24 mouse cellular contexts compared by ENCODE assay signal in genomic region chr14:115118626-115119025, GRCm38 (mm10). TPM values are rescaled to one million over a fixed set of nuclear protein-coding genes. Genes with fewer than 3 reads are reported as not detected.
DNase-seq lines count a peak whose midpoint lies in the region; ATAC-seq and TF ChIP-seq lines count a peak whose summit lies in the region.
"Had no signal": no experiment of that assay in that cellular context is flagged by ENCODE, and none has a peak within 500 bp of the region (broad histone marks: within the 10 kb centered on the region; RNA-seq: fewer than 3 reads in every experiment).

No protein-coding gene starts in this region.

- no peak overlapping the region for H3K4me2 ChIP-seq in kidney, postnatal 0 days (ENCODE audit: low read length)
- H3K4me2 ChIP-seq in hindbrain, embryonic 12.5 days (replicated peaks), result no peak overlapping the region
- H3K4me2 ChIP-seq in intestine, postnatal 0 days (replicated peaks; ENCODE audit: low read depth), result no peak overlapping the region
- H3K4me2 ChIP-seq: embryonic facial prominence, embryonic 15.5 days; forebrain, embryonic 15.5 days; heart, embryonic 15.5 days; hindbrain, embryonic 15.5 days had no signal

- WGBS in kidney, postnatal 0 days, result 51% methylated on average over 9 of the region's 9 CpGs
- WGBS in hindbrain, embryonic 12.5 days, result 86% methylated on average over 9 of the region's 9 CpGs
- WGBS in intestine, postnatal 0 days, result 57% methylated on average over 9 of the region's 9 CpGs

- H3K27ac ChIP-seq in kidney, postnatal 0 days, result peak overlapping the region; percentile 54; the same call in 1 of the 2 replicates
- no peak overlapping the region for H3K27ac ChIP-seq in hindbrain, embryonic 12.5 days
- H3K27ac ChIP-seq in intestine, postnatal 0 days (ENCODE audit: low read depth, low read length), result no peak overlapping the region
- H3K27ac ChIP-seq: embryonic facial prominence, embryonic 15.5 days; forebrain, embryonic 15.5 days; heart, embryonic 10.5 days; heart, embryonic 15.5 days; hindbrain, embryonic 15.5 days had no signal

- H3K4me1 ChIP-seq in kidney, postnatal 0 days (replicated peaks; ENCODE audit: insufficient read depth, low read length), result no peaks in the 10 kb centered on the region
- no peaks in the 10 kb centered on the region for H3K4me1 ChIP-seq in hindbrain, embryonic 12.5 days
- H3K4me1 ChIP-seq in intestine, postnatal 0 days (replicated peaks; ENCODE audit: control insufficient read depth, insufficient read depth, low read length), result no peaks in the 10 kb centered on the region
- H3K4me1 ChIP-seq: embryonic facial prominence, embryonic 15.5 days; forebrain, embryonic 15.5 days; heart, embryonic 10.5 days; heart, embryonic 15.5 days; hindbrain, embryonic 15.5 days had no signal

- ATAC-seq in kidney, postnatal 0 days (replicated peaks; ENCODE audit: low FRiP score, low read depth), result peak; percentile 87
- ATAC-seq in hindbrain, embryonic 12.5 days (ENCODE audit: low FRiP score), result no peak
- ATAC-seq in intestine, postnatal 0 days, result no peak
- ATAC-seq: activated CD4-positive, CD25-positive, alpha-beta regulatory T cell, adult 4 months; forebrain, embryonic 15.5 days; Patski had no signal

- H3K4me3 ChIP-seq in kidney, postnatal 0 days (replicated peaks; ENCODE audit: low read depth, low read length), result no peak overlapping the region
- H3K4me3 ChIP-seq in hindbrain, embryonic 12.5 days, result no peak overlapping the region
- no peak overlapping the region for H3K4me3 ChIP-seq in intestine, postnatal 0 days (ENCODE audit: low read depth, low read length)
- H3K4me3 ChIP-seq: embryonic facial prominence, embryonic 15.5 days; erythroblast, embryonic 14.5 days; forebrain, embryonic 15.5 days; heart, embryonic 10.5 days; heart, embryonic 15.5 days; hindbrain, embryonic 15.5 days had no signal

- no peaks in the 10 kb centered on the region for H3K27me3 ChIP-seq in kidney, postnatal 0 days (ENCODE audit: insufficient read depth, low read length)
- no peaks in the 10 kb centered on the region for H3K27me3 ChIP-seq in hindbrain, embryonic 12.5 days
- H3K27me3 ChIP-seq in intestine, postnatal 0 days (replicated peaks; ENCODE audit: control insufficient read depth, insufficient read depth, low read length), result no peaks in the 10 kb centered on the region
- H3K27me3 ChIP-seq: CH12.LX; embryonic facial prominence, embryonic 15.5 days; forebrain, embryonic 15.5 days; heart, embryonic 15.5 days; hindbrain, embryonic 15.5 days had no signal

- no peak overlapping the region for H3K9ac ChIP-seq in kidney, postnatal 0 days (ENCODE audit: low read depth, low read length)
- no peak overlapping the region for H3K9ac ChIP-seq in hindbrain, embryonic 12.5 days
- no peak overlapping the region for H3K9ac ChIP-seq in intestine, postnatal 0 days (ENCODE audit: low read depth, low read length)
- H3K9ac ChIP-seq: embryonic facial prominence, embryonic 15.5 days; forebrain, embryonic 15.5 days; heart, embryonic 15.5 days; hindbrain, embryonic 15.5 days had no signal

- H3K36me3 ChIP-seq in kidney, postnatal 0 days (ENCODE audit: insufficient read depth, low read length), result no peaks in the 10 kb centered on the region
- no peaks in the 10 kb centered on the region for H3K36me3 ChIP-seq in hindbrain, embryonic 12.5 days
- no peaks in the 10 kb centered on the region for H3K36me3 ChIP-seq in intestine, postnatal 0 days (ENCODE audit: control insufficient read depth, insufficient read depth)
- H3K36me3 ChIP-seq: embryonic facial prominence, embryonic 15.5 days; forebrain, embryonic 15.5 days; heart, embryonic 10.5 days; heart, embryonic 15.5 days; hindbrain, embryonic 15.5 days had no signal

- peak; percentile 16 for DNase-seq in kidney, adult 18-20 months
- DNase-seq in kidney, adult 9 months, result peak; percentile 57
- peak; percentile 33 for DNase-seq in kidney, postnatal 0 days (ENCODE audit: low spot score)
- DNase-seq in kidney, postnatal 36 days, result peak; percentile 46 to 47
- no peak for DNase-seq in spleen, adult 18-20 months
- DNase-seq in cerebellum, adult 11 months, result no peak
- DNase-seq: adrenal gland, postnatal 14 days; cerebellum, adult 18-20 months; cerebellum, postnatal 10 days; embryo, embryonic 11 days; gastrocnemius, postnatal 10 days; heart, adult 18-20 months; heart, postnatal 14 days had no signal

- TF ChIP-seq CTCF in kidney, postnatal 0 days (IDR thresholded peaks at IDR 0.05; ENCODE audit: low read depth), result no peak
- TF ChIP-seq CTCF in intestine, postnatal 0 days (IDR thresholded peaks at IDR 0.05; ENCODE audit: low read depth), result no peak

- H3K9me3 ChIP-seq in kidney, postnatal 0 days (replicated peaks; ENCODE audit: low read length), result no peaks in the 10 kb centered on the region
- no peaks in the 10 kb centered on the region for H3K9me3 ChIP-seq in hindbrain, embryonic 12.5 days (replicated peaks)
- H3K9me3 ChIP-seq in intestine, postnatal 0 days (ENCODE audit: control insufficient read depth), result no peaks in the 10 kb centered on the region
- H3K9me3 ChIP-seq: embryonic facial prominence, embryonic 15.5 days; forebrain, embryonic 15.5 days; heart, embryonic 10.5 days; heart, embryonic 15.5 days; hindbrain, embryonic 15.5 days had no signal

RNA-seq across cellular contexts. Expression of gene Gpc5, which starts 26.6 kb away (rescaled TPM):
- 18.5 and 19.8 TPM in 2 replicates for polyA plus RNA-seq in kidney, postnatal 0 days (2015; fragmentation: Nextera tagmentation; extraction: Ambion mirVana)
- 1.0 and 2.0 TPM in 2 replicates for polyA plus RNA-seq in hindbrain, embryonic 12.5 days (2016; fragmentation: Nextera tagmentation; extraction: Ambion mirVana)
- 0.09 and 0.12 TPM in 2 replicates for polyA plus RNA-seq in intestine, postnatal 0 days (2015; fragmentation: Nextera tagmentation; extraction: Ambion mirVana)
- polyA plus RNA-seq: activated CD4-positive, CD25-positive, alpha-beta regulatory T cell, adult 4 months; erythroblast, embryonic 14.5 days had no signal

Comparison
In these comparisons a context has a peak if more than half of its experiments do, and no peak if none do; other contexts are left out.
1. DNase-seq: peak in kidney, adult 18-20 months (single experiment), kidney, adult 9 months (single experiment), kidney, postnatal 0 days (single experiment) and kidney, postnatal 36 days (2 of 2); none in spleen, adult 18-20 months (0 of 2) and cerebellum, adult 11 months (single experiment).